Mouse (Mus musculus) T-helper 2 cell (primary cell): Measurements from ENCODE around the gene Cep128.

Source experiments
- in situ Hi-C: fragments of 300-600 bp; cut with MboI, MseI; formaldehyde crosslinking; loops from one replicate; pipeline ENCODE4 v1.15.1; 2025; ENCODE audit warnings: high pct_unique_total_duplicates

The Cep128 gene

DNA sequence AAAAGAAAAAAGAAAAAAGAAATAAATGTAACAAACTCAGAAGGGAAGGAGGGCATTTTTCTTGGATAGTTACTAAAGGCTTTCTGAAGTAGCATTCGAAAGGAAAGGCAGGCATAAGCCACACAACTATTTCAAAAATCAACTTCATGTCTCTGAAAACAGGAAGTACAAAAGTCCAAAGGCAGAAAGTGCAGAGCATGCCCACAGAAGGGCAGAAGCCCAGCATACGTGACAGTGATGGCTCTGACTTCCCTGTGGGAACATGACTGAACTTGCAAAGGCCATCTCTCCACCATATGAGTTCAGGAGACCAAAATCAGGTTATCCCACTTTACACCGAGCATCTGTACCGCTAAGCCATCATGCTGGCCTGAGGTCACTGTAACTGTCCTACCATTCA lies 71.6 kb downstream of the Cep128 start:
- in situ Hi-C loops, result loop anchor here (5.0 kb wide), 1 partner anchor 585 kb away; no protein-coding TSS in a partner anchor

- in situ Hi-C loops, result no loop called here
Measured at GRCm38 (mm10) chr12:91307733-91308132, 76.5 kb downstream of the Cep128 start.

DNA sequence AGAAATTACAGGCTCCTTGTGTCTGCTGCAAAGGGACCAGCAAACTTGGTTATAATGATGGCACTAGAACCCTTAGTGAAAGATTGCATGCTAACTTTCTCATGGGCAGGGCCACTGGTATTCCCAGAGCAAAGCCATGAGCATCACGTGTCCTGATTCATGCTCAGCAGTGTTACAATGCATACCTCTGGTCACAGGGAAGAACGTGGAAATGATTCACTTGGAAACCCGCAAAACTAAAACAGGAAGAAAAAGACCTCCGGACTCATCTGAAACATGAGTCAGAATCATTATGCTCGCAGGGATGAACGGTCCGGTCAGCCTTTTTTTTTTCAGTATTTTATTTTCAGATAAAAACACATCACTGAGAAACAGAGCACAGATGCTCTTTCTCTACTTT lies 78.4 kb downstream of the Cep128 start:
- in situ Hi-C loops, result no loop called here

GRCm38 (mm10) chr12:91305038-91305437 lies 79.2 kb downstream of the Cep128 start:
- in situ Hi-C loops, result no loop called here

GRCm38 (mm10) chr12:91298700-91299099 lies 85.5 kb downstream of the Cep128 start:
- in situ Hi-C loops, result no loop called here

DNA sequence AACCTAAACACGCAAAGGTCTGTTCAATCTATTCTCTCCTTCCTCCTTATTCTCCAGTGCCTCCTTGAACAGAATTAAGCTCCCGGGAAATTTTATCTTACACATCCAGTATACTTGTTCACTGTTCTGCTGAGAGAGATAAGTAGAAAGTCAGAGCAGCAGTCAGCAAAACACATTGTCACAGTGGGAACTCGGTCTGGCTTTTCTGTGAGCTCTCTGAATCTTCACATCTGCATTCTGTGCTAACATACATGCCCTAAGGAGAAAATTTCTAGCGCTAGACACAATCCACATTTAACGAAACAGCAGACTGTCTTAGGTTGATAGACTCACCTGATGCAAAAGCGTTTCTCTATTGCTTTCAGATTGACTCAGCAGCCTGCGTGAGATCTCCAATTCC lies 88.3 kb downstream of the Cep128 start:
- in situ Hi-C loops, result no loop called here

GRCm38 (mm10) chr12:91295436-91295835 lies 88.8 kb downstream of the Cep128 start:
- in situ Hi-C loops, result no loop called here

GRCm38 (mm10) chr12:91273936-91274335 lies 110.3 kb downstream of the Cep128 start:
- in situ Hi-C loops, result no loop called here

- in situ Hi-C loops, result no loop called here
Measured at GRCm38 (mm10) chr12:91269634-91270033, 114.6 kb downstream of the Cep128 start.

DNA sequence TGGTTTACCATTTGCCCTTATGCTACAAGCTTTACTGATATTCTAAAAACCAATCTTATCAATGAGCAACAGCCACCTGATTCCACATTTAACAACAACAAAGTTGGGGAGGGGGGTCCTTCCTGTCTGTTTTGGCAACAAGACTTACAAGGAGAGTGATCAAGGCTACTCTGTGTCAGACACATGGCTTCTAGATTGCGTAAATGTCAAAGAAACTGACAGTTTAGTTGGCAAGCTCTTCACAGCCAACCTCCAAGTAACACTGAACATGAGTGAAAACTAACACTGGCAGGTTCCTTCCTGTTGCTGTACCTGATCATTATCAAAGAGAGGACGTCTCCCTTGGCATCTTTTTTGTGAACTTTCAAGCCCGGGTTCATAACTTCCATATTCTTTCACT lies 115.2 kb downstream of the Cep128 start:
- in situ Hi-C loops, result no loop called here

DNA sequence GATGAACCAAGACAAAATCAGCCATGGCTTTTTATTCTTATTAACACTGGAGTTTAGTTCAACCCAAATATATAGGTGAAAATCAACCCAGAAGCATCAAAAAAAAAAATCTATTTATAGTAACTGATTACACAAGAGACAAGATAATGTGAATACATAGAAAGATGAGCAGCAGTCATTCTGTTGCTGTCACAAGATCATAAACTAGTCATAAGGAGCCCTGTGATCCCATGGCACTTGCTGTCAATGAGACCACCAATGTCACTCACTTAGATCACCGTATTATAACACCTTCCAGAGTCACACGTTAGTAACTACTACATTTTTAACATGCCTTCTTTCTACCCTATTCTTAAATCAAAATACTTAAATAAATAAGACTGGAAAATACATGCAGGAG lies 118.2 kb downstream of the Cep128 start:
- in situ Hi-C loops, result no loop called here

GRCm38 (mm10) chr12:91265462-91265861 lies 118.7 kb downstream of the Cep128 start:
- in situ Hi-C loops, result no loop called here

DNA sequence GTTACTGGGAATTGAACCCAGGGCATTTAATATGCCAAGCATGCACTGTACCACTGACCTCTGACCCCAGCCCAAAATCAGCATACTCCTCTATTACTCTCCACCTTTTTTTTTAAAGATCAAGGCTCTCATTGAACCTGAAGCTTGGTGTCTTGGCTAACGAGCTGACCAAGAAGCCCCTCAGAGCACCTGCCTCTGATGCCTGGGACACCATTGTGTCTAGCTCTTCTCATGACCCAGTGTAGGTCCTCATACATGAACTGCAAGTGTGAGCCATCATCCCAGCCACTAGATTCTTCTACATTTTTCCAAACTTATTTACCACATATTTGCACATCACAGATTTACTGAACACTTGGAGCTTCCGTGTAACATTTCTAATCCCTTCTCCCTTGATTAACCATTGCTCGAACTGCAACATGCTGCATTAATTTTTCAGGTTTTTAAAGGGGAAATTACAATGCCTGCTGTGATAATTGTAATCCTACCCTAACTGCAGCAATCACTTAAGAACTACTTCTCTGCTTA lies 119.3 kb downstream of the Cep128 start:
- in situ Hi-C loops, result no loop called here

- in situ Hi-C loops, result no loop called here
Measured at GRCm38 (mm10) chr12:91263705-91264104, 120.5 kb downstream of the Cep128 start.

DNA sequence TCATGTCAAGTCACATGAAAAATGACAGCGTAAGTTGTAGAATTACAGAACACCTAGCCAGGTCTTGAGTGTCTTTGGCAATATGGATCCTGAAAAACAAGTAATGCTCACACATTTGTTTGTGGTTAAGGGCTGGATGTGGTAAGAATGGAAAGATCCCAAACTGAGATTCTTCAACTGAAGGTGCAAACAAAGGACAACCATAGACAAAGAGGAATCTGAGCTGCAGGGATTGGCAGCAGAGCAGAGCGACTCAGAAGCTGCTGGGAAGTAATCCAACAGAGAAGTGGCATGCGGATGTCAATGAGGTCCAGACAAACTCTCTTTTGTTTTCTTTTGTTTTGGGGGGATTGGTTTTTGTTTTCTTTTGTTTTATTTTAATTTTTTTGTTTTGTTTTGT lies 121.4 kb downstream of the Cep128 start:
- in situ Hi-C loops, result no loop called here

DNA sequence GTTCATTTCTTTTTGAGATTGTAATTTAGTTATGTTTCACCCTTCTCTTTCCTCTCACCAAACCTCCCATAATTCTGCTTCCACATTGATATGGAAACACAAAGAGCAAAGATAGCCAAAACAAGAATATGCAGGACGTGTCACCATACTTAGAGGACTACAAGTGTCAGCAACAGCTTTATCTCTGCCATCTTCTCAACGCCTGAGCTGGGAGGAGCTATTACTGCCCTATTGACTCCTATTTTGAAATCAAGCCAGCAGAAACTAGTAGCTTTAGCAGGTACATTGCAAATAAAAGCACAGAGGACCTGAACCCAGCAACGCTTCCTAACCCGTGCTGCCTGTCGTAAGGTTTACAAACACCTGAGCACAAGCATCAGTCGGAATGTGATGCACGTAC lies 127.9 kb downstream of the Cep128 start:
- in situ Hi-C loops, result no loop called here

- in situ Hi-C loops, result no loop called here
Measured at GRCm38 (mm10) chr12:91254831-91255230, 129.4 kb downstream of the Cep128 start.

GRCm38 (mm10) chr12:91220609-91221008 lies 163.6 kb downstream of the Cep128 start:
- in situ Hi-C loops, result no loop called here

DNA sequence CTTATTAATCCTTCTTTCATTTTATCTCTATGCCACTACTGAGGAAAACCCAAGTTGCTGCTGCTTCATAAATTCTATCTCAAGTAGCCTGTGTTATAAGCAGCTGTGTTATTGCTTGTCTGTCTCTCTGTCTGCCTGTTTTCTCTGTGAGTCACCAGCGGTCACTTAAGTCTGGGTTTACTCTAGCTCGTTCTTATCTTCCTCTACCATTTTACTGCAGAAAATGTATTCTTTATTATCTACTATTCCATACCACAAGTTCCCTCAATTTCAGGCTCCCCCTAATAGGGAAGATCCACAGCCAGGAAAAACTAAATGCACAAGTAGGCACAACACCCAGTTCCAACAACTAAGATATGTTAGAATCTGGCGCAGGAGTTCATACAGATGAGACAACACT lies 178.7 kb downstream of the Cep128 start:
- in situ Hi-C loops, result no loop called here

DNA sequence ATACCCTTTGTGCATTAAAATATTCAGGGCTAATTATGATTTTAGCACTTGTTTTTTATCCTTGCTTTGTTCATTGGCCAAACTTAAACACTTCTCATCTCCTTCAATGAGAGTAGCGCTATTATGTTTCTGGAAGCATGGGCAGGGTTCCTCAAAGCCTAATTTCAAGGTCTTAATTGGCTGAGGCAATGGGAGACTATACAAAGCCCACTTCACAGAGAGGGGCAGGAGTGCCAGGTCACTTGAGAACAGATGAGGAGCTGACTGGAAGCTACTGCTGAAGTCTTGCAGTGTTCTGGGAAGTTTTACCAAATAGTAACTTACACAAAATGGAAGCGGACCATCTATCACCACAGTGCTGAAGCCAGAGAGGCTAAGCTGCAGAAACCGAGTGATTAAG lies 179.9 kb downstream of the Cep128 start:
- in situ Hi-C loops, result no loop called here

DNA sequence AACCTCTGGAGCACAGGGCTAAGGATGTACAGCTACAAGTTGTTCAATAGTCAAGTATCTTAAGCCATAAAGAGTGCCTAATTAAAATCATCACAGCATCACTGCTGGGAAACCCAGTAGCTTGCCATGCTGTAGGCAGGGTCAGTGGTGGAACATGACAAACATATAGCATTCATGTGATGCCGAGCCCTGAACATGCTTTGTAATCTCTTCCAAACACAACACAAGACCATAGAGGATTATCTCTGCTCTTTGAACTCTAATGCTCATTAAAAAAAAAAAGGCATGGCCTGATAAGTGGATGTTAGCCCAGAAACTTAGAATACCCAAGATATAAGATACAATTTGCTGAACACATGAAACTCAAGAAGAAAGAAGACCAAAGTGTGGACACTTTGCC lies 181.7 kb downstream of the Cep128 start:
- in situ Hi-C loops, result no loop called here

- in situ Hi-C loops, result no loop called here
Measured at GRCm38 (mm10) chr12:91189111-91189510, 195.1 kb downstream of the Cep128 start.

DNA sequence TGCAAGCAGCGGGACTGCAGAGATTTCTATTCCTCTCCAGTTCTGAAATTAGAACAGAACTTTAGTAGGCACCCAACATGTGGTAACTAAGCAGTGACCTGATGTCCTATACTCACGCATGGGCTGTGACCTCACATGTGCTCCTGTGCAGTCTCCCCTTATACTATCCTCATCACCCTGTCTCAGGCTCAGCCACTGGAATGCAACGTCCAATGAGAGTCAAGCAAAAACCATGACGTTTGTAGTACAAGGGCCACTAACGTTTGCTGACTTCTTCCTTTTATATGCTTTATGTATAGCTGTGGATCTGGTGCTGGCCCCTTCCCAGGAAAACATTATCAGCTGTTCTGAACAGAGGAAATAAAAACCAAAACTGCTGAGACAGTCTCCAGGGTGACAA lies 198.6 kb downstream of the Cep128 start:
- in situ Hi-C loops, result no loop called here

GRCm38 (mm10) chr12:91184616-91185015 lies 199.6 kb downstream of the Cep128 start:
- in situ Hi-C loops, result no loop called here
